In genomic region chr5:111975686-111976085, GRCm38 (mm10) we compare ENCODE assay signal across 29 mouse cellular contexts.
DNase-seq lines count a peak whose midpoint lies in the region; ATAC-seq and TF ChIP-seq lines count a peak whose summit lies in the region.
"Had no signal": no experiment of that assay in that cellular context is flagged by ENCODE, and none has a peak within 500 bp of the region (broad histone marks: within the 10 kb centered on the region; RNA-seq: fewer than 3 reads in every experiment).

No protein-coding gene starts in this region.

- no peak overlapping the region for H3K4me2 ChIP-seq in forebrain, embryonic 13.5 days
- no peak overlapping the region for H3K4me2 ChIP-seq in forebrain, postnatal 0 days (ENCODE audit: low read depth)
- H3K4me2 ChIP-seq in midbrain, postnatal 0 days (ENCODE audit: low read depth, low read length, poor library complexity, severe bottlenecking), result no peak overlapping the region
- H3K4me2 ChIP-seq in forebrain, embryonic 16.5 days (ENCODE audit: low read length), result no peak overlapping the region
- H3K4me2 ChIP-seq: heart, embryonic 15.5 days; liver, embryonic 15.5 days; lung, embryonic 15.5 days; midbrain, embryonic 15.5 days; stomach, embryonic 15.5 days had no signal

- peak overlapping the region; percentile 51; the same call in 1 of the 2 replicates for H3K27ac ChIP-seq in forebrain, embryonic 13.5 days
- no peak overlapping the region for H3K27ac ChIP-seq in forebrain, postnatal 0 days (ENCODE audit: low read depth, low read length)
- H3K27ac ChIP-seq in midbrain, postnatal 0 days (ENCODE audit: low read depth, low read length), result no peak overlapping the region
- no peak overlapping the region for H3K27ac ChIP-seq in midbrain, embryonic 10.5 days (replicated peaks)
- H3K27ac ChIP-seq in forebrain, embryonic 16.5 days (ENCODE audit: low read length), result 0 out of 2 replicates have a peak overlapping the region, but pooled peaks have one; percentile 4
- H3K27ac ChIP-seq: embryonic facial prominence, embryonic 10.5 days; heart, embryonic 15.5 days; limb, embryonic 10.5 days; liver, embryonic 15.5 days; lung, embryonic 15.5 days; midbrain, embryonic 15.5 days; stomach, embryonic 15.5 days had no signal

- H3K9me3 ChIP-seq in forebrain, embryonic 13.5 days (replicated peaks), result peaks cover 6% of the 10 kb centered on the region
- peaks cover 5% of the 10 kb centered on the region; the same call in 1 of the 2 replicates for H3K9me3 ChIP-seq in forebrain, postnatal 0 days (ENCODE audit: low read length)
- H3K9me3 ChIP-seq in midbrain, postnatal 0 days (ENCODE audit: low read length), result no peaks in the 10 kb centered on the region
- peaks cover 9% of the 10 kb centered on the region for H3K9me3 ChIP-seq in midbrain, embryonic 10.5 days (replicated peaks)
- H3K9me3 ChIP-seq in forebrain, embryonic 16.5 days (ENCODE audit: control insufficient read depth, low read length), result peaks cover 7% of the 10 kb centered on the region
- H3K9me3 ChIP-seq: heart, embryonic 15.5 days; liver, embryonic 15.5 days; lung, embryonic 15.5 days; midbrain, embryonic 15.5 days; stomach, embryonic 15.5 days had no signal

- no peaks in the 10 kb centered on the region for H3K36me3 ChIP-seq in forebrain, embryonic 13.5 days (ENCODE audit: poor library complexity, severe bottlenecking)
- H3K36me3 ChIP-seq in forebrain, postnatal 0 days (ENCODE audit: insufficient read depth), result no peaks in the 10 kb centered on the region
- no peaks in the 10 kb centered on the region for H3K36me3 ChIP-seq in midbrain, postnatal 0 days (ENCODE audit: insufficient read depth, low read length)
- no peaks in the 10 kb centered on the region for H3K36me3 ChIP-seq in midbrain, embryonic 10.5 days
- no peaks in the 10 kb centered on the region for H3K36me3 ChIP-seq in forebrain, embryonic 16.5 days (ENCODE audit: control insufficient read depth, insufficient read depth)
- H3K36me3 ChIP-seq: embryonic facial prominence, embryonic 10.5 days; G1E; heart, embryonic 15.5 days; limb, embryonic 10.5 days; liver, embryonic 15.5 days; lung, embryonic 15.5 days; midbrain, embryonic 15.5 days; stomach, embryonic 15.5 days had no signal

- no peak for DNase-seq in forebrain, postnatal 0 days
- peak; percentile 20 for DNase-seq in midbrain, postnatal 0 days (ENCODE audit: low spot score)
- DNase-seq in midbrain, embryonic 10.5 days (ENCODE audit: low spot score), result no peak
- DNase-seq in retina, postnatal 7 days (ENCODE audit: low read depth, low spot score), result peak; percentile 28
- no peak for DNase-seq in gastrocnemius, postnatal 10 days
- DNase-seq: B cell, adult 2 months; cerebellum, adult 2 months; cerebellum, postnatal 25 days; gastrocnemius, postnatal 36 days; heart, postnatal 36 days; kidney, adult 8-10 months; kidney, postnatal 10 days; liver; lung, postnatal 4 days; thymus, adult 18-20 months; thymus, postnatal 36 days had no signal

- H3K27me3 ChIP-seq in forebrain, embryonic 13.5 days, result no peaks in the 10 kb centered on the region
- H3K27me3 ChIP-seq in forebrain, postnatal 0 days (ENCODE audit: insufficient read depth, low read length), result no peaks in the 10 kb centered on the region
- H3K27me3 ChIP-seq in midbrain, postnatal 0 days (ENCODE audit: insufficient read depth, low read length), result no peaks in the 10 kb centered on the region
- no peaks in the 10 kb centered on the region for H3K27me3 ChIP-seq in midbrain, embryonic 10.5 days (ENCODE audit: low read depth, poor library complexity, severe bottlenecking)
- H3K27me3 ChIP-seq in forebrain, embryonic 16.5 days (replicated peaks; ENCODE audit: control insufficient read depth, insufficient read depth, low read length), result no peaks in the 10 kb centered on the region
- H3K27me3 ChIP-seq: CH12.LX; heart, embryonic 15.5 days; liver, embryonic 15.5 days; lung, embryonic 15.5 days; midbrain, embryonic 15.5 days; Patski; stomach, embryonic 15.5 days had no signal

- H3K9ac ChIP-seq in forebrain, embryonic 13.5 days, result no peak overlapping the region
- H3K9ac ChIP-seq in forebrain, postnatal 0 days, result no peak overlapping the region
- H3K9ac ChIP-seq in midbrain, postnatal 0 days (replicated peaks; ENCODE audit: low read length, poor library complexity, severe bottlenecking), result no peak overlapping the region
- H3K9ac ChIP-seq in forebrain, embryonic 16.5 days (replicated peaks; ENCODE audit: low read depth, low read length), result no peak overlapping the region
- H3K9ac ChIP-seq: heart, embryonic 15.5 days; liver, embryonic 15.5 days; lung, embryonic 15.5 days; midbrain, embryonic 15.5 days; stomach, embryonic 15.5 days had no signal

- no peak overlapping the region for H3K4me3 ChIP-seq in forebrain, embryonic 13.5 days
- H3K4me3 ChIP-seq in forebrain, postnatal 0 days (ENCODE audit: low read depth, low read length), result no peak overlapping the region
- H3K4me3 ChIP-seq in midbrain, postnatal 0 days (ENCODE audit: low read depth, low read length), result no peak overlapping the region
- no peak overlapping the region for H3K4me3 ChIP-seq in midbrain, embryonic 10.5 days
- H3K4me3 ChIP-seq in forebrain, embryonic 16.5 days (replicated peaks; ENCODE audit: low read length), result no peak overlapping the region
- H3K4me3 ChIP-seq: embryonic facial prominence, embryonic 10.5 days; heart, embryonic 15.5 days; limb, embryonic 10.5 days; liver, embryonic 15.5 days; lung, embryonic 15.5 days; midbrain, embryonic 15.5 days; myocyte; stomach, embryonic 15.5 days had no signal

- 20% methylated on average over 7 of the region's 7 CpGs for WGBS in forebrain, embryonic 13.5 days
- 16% methylated on average over 7 of the region's 7 CpGs for whole genome bisulfite sequencing in forebrain, postnatal 0 days
- WGBS in midbrain, postnatal 0 days, result 35% methylated on average over 7 of the region's 7 CpGs
- WGBS in midbrain, embryonic 10.5 days, result 50% methylated on average over 7 of the region's 7 CpGs
- WGBS in forebrain, embryonic 16.5 days, result 17% methylated on average over 7 of the region's 7 CpGs

- TF ChIP-seq CTCF in forebrain, postnatal 0 days (IDR thresholded peaks at IDR 0.05; ENCODE audit: low read depth), result no peak
- TF ChIP-seq CTCF in midbrain, postnatal 0 days (IDR thresholded peaks at IDR 0.05), result no peak

- H3K4me1 ChIP-seq in forebrain, embryonic 13.5 days, result peaks cover 12% of the 10 kb centered on the region
- no peaks in the 10 kb centered on the region for H3K4me1 ChIP-seq in forebrain, postnatal 0 days (ENCODE audit: insufficient read depth)
- no peaks in the 10 kb centered on the region for H3K4me1 ChIP-seq in midbrain, postnatal 0 days (ENCODE audit: insufficient read depth, low read length)
- H3K4me1 ChIP-seq in midbrain, embryonic 10.5 days, result no peaks in the 10 kb centered on the region
- peaks cover 4% of the 10 kb centered on the region for H3K4me1 ChIP-seq in forebrain, embryonic 16.5 days (replicated peaks; ENCODE audit: control insufficient read depth, insufficient read depth, low read length)
- H3K4me1 ChIP-seq: heart, embryonic 15.5 days; limb, embryonic 10.5 days; liver, embryonic 15.5 days; lung, embryonic 15.5 days; midbrain, embryonic 15.5 days; stomach, embryonic 15.5 days had no signal

- ATAC-seq in forebrain, embryonic 13.5 days, result 0 out of 2 replicates have a peak, but pooled peaks have one; percentile 38
- no peak for ATAC-seq in forebrain, postnatal 0 days
- no peak for ATAC-seq in midbrain, postnatal 0 days (ENCODE audit: low FRiP score)
- ATAC-seq in forebrain, embryonic 16.5 days, result peak; percentile 38; the same call in 1 of the 2 replicates
- ATAC-seq: midbrain, embryonic 15.5 days; Patski had no signal

Comparison
In these comparisons a context has a peak if more than half of its experiments do, and no peak if none do; other contexts are left out.
1. ATAC-seq: peak in forebrain, embryonic 13.5 days (single experiment) and forebrain, embryonic 16.5 days (single experiment); none in forebrain, postnatal 0 days (single experiment) and midbrain, postnatal 0 days (single experiment).
2. H3K27ac ChIP-seq: peak in forebrain, embryonic 13.5 days (single experiment) and forebrain, embryonic 16.5 days (single experiment); none in forebrain, postnatal 0 days (single experiment), midbrain, postnatal 0 days (single experiment) and midbrain, embryonic 10.5 days (single experiment).
3. DNase-seq: peak in midbrain, postnatal 0 days (single experiment) and retina, postnatal 7 days (single experiment); none in forebrain, postnatal 0 days (single experiment), midbrain, embryonic 10.5 days (single experiment) and gastrocnemius, postnatal 10 days (single experiment).